Mouse (Mus musculus): ENCODE results near the gene Plekhm3.

- TF ChIP-seq CTCF (IDR thresholded peaks at IDR 0.05; ENCODE audit: low read depth, low read length) = no peak
- TF ChIP-seq TAL1 (conservative IDR thresholded peaks at IDR 0.05; ENCODE audit: low read depth, low read length) = no peak
- TF ChIP-seq POLR2AphosphoS5 (IDR thresholded peaks at IDR 0.05; ENCODE audit: insufficient replicate concordance, low read depth, low read length) = no peak
- no peak for TF ChIP-seq GATA1 (IDR thresholded peaks at IDR 0.05; ENCODE audit: borderline replicate concordance, low read length)
- TF ChIP-seq GATA2 (IDR thresholded peaks at IDR 0.05; ENCODE audit: borderline replicate concordance, low read depth, low read length) = no peak
Measured at GRCm38 (mm10) chr1:64983247-64983646, 26.6 kb upstream of the Plekhm3 start.

Measured in G1E (cell line).